Mouse (Mus musculus) urinary bladder, adult 18-20 months (tissue): ENCODE data around the gene Ttc13.

Experiments
- DNase-seq, 2 experiments: peaks; one replicate each; pipeline ENCODE4 v3.0.0; 2022; ENCODE audit warnings: low spot score in 2 of 2, mixed read lengths in 2 of 2

Gene Ttc13

DNA sequence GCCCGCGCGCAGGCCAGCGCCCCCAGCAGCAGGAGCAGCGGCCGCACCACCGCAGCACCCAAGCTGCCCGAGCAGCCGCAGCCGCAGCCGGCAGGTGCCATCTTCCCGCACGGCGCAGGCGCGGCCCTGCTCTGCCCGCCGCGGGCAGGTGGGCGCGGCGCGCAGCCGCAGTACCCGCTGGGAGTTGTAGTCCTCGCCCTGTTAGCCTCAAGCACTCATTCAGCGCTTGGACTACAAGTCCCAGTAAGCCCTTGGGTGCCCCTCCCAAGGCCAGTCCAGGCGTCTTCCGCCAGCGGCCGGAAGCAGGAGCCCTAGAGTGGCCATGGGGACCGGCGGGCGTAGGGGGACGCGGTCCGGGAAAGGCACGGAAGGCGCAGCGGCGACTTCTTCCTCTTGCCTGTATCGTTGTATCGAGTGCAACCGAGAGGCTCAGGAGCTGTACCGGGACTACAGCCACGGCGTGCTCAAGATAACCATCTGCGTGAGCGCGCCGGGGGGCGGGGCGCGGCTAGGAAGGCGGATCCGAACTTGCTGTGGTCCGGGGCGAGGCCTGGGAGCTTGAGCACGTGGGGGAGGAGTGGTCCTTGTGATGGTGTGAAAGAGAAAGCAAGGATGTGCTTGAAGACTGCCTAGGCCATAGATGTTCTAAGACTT lies at the start of gene Ttc13, which contains the start of gene Arv1:
Ttc13 (minus strand) TSS at position 122 of the 654 bp plus-strand sequence.
Arv1 (plus strand) TSS at position 278 of the 654 bp plus-strand sequence.
- peak; percentile 89 to 94 for DNase-seq

- no peak for DNase-seq
These were observed 41.3 kb upstream of the Ttc13 start for GRCm38 (mm10) chr8:124763061-124763460.

DNA sequence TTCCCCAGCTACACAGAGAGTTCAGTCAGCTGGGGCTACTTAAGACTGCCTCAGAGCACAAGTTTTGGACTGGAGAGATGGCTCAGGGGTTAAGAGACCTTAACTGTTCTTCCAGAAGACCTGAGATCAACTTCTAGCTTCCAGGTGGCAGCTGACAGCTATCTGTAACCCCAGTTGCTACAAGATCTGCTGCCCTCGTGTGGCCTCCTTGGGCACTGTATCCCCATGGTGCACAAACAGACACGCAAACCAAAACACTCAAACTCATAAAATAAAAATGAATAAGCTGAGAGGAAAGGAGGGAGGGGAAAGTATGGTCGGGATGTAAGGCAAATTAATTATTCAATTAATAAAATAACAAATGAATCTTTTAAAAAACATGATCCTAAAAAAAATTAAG lies 36.8 kb upstream of the Ttc13 start:
- no peak for DNase-seq

DNA sequence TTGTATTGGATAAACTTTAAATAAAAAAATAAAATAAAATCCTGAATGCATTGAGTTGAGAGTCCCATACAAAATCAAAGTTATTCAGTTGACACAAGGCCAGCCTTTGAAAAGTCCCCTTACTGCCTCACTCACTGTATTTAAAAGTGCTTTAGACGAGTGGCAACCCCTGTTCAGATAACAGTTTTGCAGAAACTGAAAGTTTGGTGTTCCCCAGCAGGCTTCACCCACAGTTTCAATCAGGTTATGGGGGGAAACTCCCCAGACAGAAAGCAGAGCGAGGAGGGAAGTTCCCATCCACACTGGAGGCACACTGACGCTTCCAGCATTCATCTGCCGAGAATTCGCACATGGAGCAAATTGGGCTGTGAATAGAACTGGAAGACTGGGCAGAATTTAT lies 34.8 kb upstream of the Ttc13 start:
- no peak for DNase-seq

GRCm38 (mm10) chr8:124756153-124756552 lies 34.4 kb upstream of the Ttc13 start:
- no peak for DNase-seq

GRCm38 (mm10) chr8:124755481-124755880 lies 33.7 kb upstream of the Ttc13 start:
- no peak for DNase-seq

DNA sequence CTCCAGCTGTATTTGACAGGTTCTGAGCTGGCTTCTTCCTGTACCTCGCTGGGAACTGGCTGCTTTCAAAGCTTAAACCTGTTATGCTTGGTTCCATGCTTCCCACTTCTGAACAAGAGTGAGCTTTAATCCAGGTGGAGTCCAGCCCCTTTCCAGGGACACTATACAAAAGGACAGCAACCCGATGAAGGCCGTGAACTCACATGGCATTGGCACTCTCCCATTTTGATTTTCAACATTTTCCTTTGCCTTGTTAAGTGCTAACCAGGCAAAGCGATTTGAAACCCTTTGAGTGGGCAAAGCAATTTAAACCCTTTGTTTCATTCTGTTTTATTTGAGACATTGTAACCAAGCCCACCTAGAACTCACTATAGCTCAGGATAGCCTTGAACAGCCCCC lies 33.0 kb upstream of the Ttc13 start:
- no peak for DNase-seq

DNA sequence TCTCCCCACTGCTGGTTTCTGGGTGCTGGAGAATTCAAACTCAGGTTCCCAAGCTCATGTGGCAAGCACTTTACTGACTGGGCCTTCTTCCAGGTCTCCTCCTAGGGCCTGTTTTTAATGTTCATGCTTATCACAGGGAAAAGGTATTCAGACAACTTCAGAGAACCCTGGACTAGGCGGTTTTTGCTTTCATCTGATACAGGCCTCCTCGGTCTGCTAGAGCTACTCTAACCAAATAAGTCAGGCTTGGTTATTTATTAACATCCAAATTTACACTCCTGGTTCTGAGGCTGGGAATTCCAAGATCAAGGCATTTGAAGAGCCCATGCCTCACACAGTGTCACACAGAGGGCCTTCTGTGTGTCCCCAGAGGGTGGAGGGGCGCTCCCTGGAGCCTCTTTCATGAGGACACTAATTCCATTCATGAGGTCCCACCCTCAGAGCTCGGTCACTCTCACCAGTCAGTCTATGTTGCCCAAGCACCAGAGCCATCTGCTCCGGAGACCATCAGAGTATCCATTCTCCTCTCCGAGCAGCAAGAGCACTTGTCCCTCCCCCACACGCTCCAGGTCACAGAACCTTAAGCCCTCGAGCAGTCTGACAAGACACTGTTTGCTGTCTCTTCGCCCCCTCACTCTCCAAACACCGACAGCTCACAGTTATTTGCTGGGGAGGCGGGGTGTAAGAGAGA lies 32.5 kb upstream of the Ttc13 start:
- no peak for DNase-seq

- no peak for DNase-seq
These were observed 30.6 kb upstream of the Ttc13 start for GRCm38 (mm10) chr8:124752325-124752862.

DNA sequence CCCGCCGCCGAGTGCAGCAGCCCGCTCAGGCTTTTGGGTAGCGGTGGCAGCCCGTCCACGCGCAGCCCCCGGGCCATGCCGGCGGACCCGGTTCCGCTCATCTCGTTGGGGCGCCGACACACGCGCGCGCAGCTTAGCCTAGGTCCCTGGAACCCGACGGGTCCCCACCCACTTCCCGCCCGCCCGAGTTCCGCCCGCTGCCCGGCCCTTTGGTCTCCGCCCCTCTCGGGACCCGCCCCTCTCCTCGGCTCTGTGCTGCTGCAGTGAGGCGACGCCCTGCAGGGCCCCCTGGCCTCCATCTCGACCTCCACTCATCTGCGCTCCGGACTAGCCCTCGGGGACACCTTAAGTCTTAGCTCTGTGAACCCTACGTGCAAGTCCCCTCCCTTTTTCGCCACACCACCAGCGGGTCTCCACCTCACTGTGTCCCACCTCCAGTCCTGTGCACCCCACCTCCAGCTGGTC lies 30.0 kb upstream of the Ttc13 start, which contains the start of gene Fam89a:
Fam89a (minus strand) TSS at position 124 of the 465 bp plus-strand sequence.
- DNase-seq: peak; percentile 24 to 53

GRCm38 (mm10) chr8:124751191-124751590 lies 29.4 kb upstream of the Ttc13 start:
- DNase-seq: peak in 1 of 2 experiments; percentile 22

DNA sequence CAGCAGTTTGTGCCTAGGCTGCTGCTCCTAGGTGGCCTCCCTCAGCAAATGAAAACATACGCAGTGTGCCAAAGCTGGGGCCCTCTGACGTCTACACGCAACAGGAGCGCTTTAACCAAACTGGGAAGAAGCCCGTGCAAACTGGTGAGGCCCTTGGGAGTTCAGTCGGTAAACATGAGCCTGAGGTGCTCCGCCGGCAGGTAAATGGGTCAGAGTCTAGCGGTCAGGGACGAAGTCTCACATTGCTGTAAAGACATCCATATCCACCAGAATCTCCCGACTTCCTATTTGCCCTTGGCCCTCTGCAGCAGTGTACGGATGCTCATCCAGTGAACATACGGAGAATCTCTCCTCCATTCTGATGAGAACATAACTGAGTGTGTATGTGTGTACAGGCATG lies 24.9 kb upstream of the Ttc13 start:
- no peak for DNase-seq

- DNase-seq: no peak
These were observed 17.5 kb upstream of the Ttc13 start for GRCm38 (mm10) chr8:124739268-124739667.

DNA sequence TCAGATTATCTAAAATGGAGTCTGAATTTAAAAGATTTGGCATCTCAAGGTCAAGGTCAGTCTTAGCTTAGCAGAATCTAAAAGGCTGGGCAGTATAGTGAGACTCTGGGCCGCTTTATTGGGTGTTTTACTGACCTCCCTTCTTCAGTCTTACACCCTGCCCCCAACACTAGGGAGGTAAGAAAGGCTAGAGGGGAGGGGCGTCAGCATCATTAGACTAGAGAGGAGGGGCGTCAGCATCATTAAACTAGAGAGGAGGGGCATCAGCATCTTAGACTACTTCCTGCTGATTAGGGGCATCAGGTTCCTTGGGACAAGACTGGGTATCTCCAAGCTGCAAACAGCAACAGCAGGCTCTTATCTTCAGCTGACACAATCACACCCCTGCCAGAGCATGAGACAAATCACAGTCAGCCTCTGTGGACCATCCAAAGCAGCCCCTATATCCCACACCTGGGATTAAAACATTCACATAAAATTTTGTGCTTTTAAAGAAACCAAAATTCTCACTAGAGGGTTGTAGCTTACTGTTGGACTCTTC lies 13.7 kb upstream of the Ttc13 start:
- DNase-seq: no peak

DNA sequence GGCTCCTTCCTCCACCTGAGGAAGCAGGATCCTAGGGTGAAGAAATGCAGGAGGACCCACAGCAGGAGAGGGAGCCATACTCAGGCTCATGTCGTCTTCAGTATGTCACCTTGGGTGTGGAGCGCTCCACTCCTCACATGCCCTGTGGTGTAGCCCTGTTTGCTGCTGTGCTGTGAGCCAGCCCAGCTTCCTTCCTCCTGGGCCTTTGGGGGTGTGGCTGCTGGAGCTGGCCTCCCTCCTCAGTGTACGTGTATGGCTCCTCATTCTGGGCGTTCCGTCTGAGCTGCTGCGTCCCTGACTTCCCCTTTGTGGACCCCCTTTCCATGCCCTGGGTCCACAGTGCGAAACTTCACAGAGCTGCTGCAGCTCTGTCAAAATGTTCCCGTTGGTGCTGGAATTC lies 11.0 kb upstream of the Ttc13 start:
- DNase-seq: no peak

DNA sequence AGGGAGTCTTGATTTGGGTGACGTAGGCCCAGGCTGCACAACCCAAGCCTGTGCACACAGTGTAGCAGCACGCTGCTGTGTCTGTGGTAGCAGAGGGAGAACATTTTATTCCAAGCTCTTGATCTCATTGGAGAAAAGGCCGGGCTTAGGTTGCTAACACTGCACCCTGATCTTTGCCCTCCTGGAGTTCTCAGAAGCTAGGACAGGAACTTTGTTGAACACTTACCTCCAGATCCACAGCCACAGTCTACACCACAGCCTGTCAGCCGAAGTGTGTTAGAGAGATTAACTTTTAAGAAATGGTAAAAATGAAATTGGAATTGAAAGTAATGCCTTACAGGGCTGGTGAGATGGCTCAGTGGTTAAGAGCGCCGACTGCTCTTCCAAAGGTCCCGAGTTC lies 2.5 kb upstream of the Ttc13 start:
- no peak for DNase-seq

- peak in 1 of 2 experiments; percentile 45 for DNase-seq
These were observed 583 bp downstream of the Ttc13 start for GRCm38 (mm10) chr8:124720938-124721861.

DNA sequence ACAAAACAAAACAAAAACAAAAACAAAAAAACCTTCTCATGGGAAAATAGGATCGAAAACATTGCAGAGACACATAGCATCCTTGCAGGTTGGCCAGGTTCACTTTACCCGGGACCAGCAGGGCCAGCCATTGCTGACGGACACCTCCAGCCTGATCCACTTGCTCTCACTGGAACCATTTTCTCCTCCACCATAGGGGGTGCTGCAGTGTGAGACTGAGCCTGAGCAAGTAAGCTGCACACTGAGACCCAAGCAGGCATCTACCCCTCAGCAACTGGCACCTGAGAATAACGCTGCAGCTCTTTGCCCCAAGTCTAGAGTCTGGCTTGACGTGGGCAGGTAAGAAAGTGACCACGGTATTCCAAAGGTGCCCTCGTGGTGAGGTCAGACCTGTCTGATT lies 1.6 kb downstream of the Ttc13 start:
- DNase-seq: no peak

GRCm38 (mm10) chr8:124715736-124716135 lies 6.0 kb downstream of the Ttc13 start:
- no peak for DNase-seq

GRCm38 (mm10) chr8:124713207-124713606 lies 8.6 kb downstream of the Ttc13 start:
- DNase-seq: no peak

DNA sequence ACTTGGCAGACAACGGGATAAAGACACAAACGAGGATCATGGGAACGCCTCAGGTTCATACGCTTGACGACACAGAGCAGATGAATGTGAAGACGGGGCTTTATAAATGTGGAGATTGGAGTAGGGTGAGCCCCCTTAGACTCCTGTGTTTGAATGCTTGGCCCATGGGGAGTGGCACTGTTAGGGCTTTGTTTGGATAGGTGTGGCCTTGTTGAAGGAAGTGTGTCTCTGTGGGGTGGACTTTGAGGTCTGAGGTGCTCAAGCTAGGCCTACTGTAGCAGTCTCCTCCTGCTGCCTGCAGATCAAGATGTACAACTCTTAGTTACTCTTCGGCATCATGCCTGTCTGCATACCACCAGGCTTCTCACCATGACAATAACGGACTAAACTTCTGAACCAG lies 16.0 kb downstream of the Ttc13 start:
- DNase-seq: no peak

- no peak for DNase-seq
These were observed 17.4 kb downstream of the Ttc13 start for GRCm38 (mm10) chr8:124704376-124704775.
